Mouse (Mus musculus) hindbrain, embryonic 16.5 days (tissue): ENCODE measurements around the gene Qk. TPM values are rescaled to one million over a fixed set of nuclear protein-coding genes. Genes with fewer than 3 reads are reported as not detected.

ENCODE experiments used
- ATAC-seq: fragments of 200-750 bp; cut with Nextera tagmentation; 2 replicates; pipeline ENCODE4 v1.8.0; 2017; ENCODE audit warnings: moderate TSS enrichment, moderate library complexity
- H3K27ac ChIP-seq: fragments of 300-500 bp; sonication (generic); 2 replicates; pipeline ENCODE4 v1.5.1; 2014; ENCODE audit warnings: low read depth, mild to moderate bottlenecking, control low read depth, low read length, moderate library complexity
- H3K27me3 ChIP-seq: fragments of 300-500 bp; sonication (generic); replicated peaks from 2 replicates; pipeline ENCODE4 v1.6.1; 2014; ENCODE audit warnings: low read length; ENCODE audit not compliant: control insufficient read depth, insufficient read depth
- H3K36me3 ChIP-seq: fragments of 300-500 bp; sonication (generic); 2 replicates; pipeline ENCODE4 v1.6.1; 2014; ENCODE audit warnings: mild to moderate bottlenecking, low read length, moderate library complexity, mixed read lengths; ENCODE audit not compliant: control insufficient read depth, insufficient read depth
- H3K4me1 ChIP-seq: fragments of 300-500 bp; sonication (generic); 2 replicates; pipeline ENCODE4 v1.6.1; 2014; ENCODE audit warnings: low read depth, low read length; ENCODE audit not compliant: control insufficient read depth, insufficient read depth
- H3K4me2 ChIP-seq: fragments of 300-500 bp; sonication (generic); 2 replicates; pipeline ENCODE4 v1.6.1; 2014; ENCODE audit warnings: mild to moderate bottlenecking, low read length, control low read depth, moderate library complexity
- H3K4me3 ChIP-seq: fragments of 300-500 bp; sonication (generic); 2 replicates; pipeline ENCODE4 v1.5.1; 2014; ENCODE audit warnings: mild to moderate bottlenecking, low read length, control low read depth, moderate library complexity
- H3K9ac ChIP-seq: fragments of 300-500 bp; sonication (generic); 2 replicates; pipeline ENCODE4 v1.6.1; 2014; ENCODE audit warnings: low read depth, mild to moderate bottlenecking, control low read depth, low read length, moderate library complexity
- H3K9me3 ChIP-seq: fragments of 300-500 bp; sonication (generic); 2 replicates; pipeline ENCODE4 v1.6.1; 2014; ENCODE audit warnings: mild to moderate bottlenecking, low read length, moderate library complexity; ENCODE audit not compliant: control insufficient read depth
- WGBS: fragments of 180-500 bp; shearing (Covaris S2); extraction: QIAGEN DNeasy Blood & Tissue Kit; methylation state at CpG from one replicate; pipeline ENCODE4 v1.1.7; 2014; 5-methylcytosine and 5-hydroxymethylcytosine counted together
- polyA plus RNA-seq: library from polyadenylated mRNA; unstranded; fragments of >200 nt; fragmentation: Nextera tagmentation; extraction: Ambion mirVana; gene quantifications from 2 replicates; pipeline ENCODE4 v1.2.1, GENCODE M21; 2015

The Qk gene
- polyA plus RNA-seq, 1 experiment from 2014 or later = 46.3 TPM

DNA sequence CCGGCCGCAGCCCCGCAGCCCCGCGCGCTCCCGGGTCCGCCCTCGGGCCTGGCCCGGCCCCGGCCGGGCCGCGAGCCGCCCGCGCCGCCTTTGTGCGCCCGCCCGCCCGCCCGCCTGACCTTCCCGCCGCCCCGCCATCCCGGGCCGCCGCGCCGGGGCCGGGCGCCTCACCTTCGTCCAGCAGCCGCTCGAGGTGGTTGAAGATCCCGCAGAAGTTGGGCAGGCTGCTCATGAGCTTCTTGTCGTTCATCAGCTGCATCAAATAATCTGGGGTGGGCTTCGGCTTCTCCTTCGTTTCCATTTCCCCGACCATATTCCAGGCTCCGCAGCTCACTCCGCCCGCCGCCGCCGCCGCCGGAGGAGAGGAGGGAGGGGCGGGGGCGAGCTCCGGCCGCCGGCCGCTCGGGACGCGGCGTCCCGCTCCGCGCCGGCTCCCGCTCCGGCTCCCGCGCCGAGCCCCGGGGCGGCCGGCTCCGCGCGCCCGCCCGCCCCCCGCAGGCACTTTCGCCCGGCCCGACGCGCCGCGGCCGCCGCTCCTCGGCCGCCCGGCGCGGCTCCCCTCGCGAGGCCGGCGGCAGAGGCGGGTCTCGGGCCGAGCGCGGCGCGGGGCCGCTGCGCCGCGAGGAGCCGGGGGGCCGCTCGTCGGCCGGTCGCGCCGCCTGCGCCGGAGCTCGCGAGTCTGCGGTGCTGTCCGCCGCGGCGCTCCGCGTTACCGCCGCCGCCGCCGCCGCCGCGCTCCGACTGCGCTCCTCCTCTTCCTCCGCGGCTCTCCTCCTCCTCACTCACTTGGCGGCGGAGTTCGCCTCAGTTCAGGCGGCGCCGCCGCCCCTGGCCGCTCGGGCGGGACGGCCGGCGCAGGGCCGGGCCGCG is 858 bp downstream of the Qk start:
- Histone ChIP-seq H3K4me3 (peak overlapping the region; percentile 93), H3K4me1 (peaks cover 9% of the 10 kb centered on the region), H3K9ac (peak overlapping the region; percentile 98), H3K27me3 (no peaks in the 10 kb centered on the region), H3K27ac (peak overlapping the region; percentile 99), H3K36me3 (no peaks in the 10 kb centered on the region), H3K9me3 (no peaks in the 10 kb centered on the region), H3K4me2 (peak overlapping the region; percentile 46)
- peak; percentile 53 for ATAC-seq
- under 1% methylated on average over 62 of the region's 153 CpGs for WGBS

DNA sequence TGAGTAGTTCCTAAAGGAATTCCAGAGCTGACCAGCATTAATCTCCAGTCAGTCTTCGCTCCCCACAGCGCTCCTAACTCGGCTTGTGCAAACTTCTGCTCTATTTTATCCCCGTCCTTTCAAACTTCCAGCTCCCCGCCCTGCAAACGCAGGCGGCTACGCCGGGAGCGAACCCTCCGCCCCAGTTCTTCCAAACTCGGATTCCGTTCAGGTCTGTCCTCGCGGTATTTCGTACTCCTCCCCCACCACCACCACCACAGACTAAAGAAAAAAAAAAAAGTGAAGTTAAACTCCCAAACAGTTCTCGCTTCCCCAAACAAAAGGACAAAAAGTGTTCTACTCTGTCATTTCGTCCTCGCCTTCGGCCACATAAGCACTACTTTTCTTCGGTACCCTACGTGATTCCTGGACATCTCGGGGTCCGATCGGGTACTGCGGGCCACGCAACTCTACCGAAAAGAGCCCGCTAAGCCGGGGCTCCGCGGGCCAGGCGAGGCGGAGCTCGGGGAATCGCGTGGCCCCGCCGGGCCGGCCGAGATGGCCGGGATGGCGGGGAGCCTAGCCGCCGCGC is 1.6 kb downstream of the Qk start:
- WGBS = under 1% methylated on average over 46 of the region's 46 CpGs
- H3K27me3 ChIP-seq = no peaks in the 10 kb centered on the region
- peak overlapping the region; percentile 99 for H3K27ac ChIP-seq
- H3K4me2 ChIP-seq = peak overlapping the region; percentile 46
- no peaks in the 10 kb centered on the region for H3K36me3 ChIP-seq
- peaks cover 9% of the 10 kb centered on the region for H3K4me1 ChIP-seq
- H3K9ac ChIP-seq = peak overlapping the region; percentile 98
- H3K4me3 ChIP-seq = peak overlapping the region; percentile 93
- no peak for ATAC-seq
- no peaks in the 10 kb centered on the region for H3K9me3 ChIP-seq

DNA sequence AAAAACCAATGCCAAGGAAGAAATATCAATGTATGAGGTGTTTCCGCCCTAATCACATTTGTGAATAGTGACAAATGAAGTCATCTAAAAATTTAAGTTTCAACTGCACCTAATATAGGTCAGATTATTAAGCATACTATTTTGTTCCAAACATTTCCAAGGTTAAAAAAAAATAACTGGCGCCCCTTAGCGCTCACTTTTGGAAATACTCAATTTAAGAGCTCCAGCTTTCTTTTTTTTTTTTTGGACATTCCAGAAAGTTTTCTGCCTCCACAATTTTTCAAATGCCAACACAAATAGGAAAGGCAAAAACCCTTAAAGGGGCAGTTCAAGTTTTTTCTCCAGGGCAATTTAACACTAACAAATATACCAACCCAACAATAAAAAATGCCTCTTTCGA is 2.5 kb downstream of the Qk start:
- H3K27me3 ChIP-seq = no peaks in the 10 kb centered on the region
- peaks cover 12% of the 10 kb centered on the region for H3K4me1 ChIP-seq
- peak overlapping the region; percentile 46 for H3K4me2 ChIP-seq
- ATAC-seq = no peak
- peak overlapping the region; percentile 99 for H3K27ac ChIP-seq
- no peaks in the 10 kb centered on the region for H3K36me3 ChIP-seq
- H3K9ac ChIP-seq = peak overlapping the region; percentile 98
- no peaks in the 10 kb centered on the region for H3K9me3 ChIP-seq
- 2% methylated on average over 4 of the region's 4 CpGs for WGBS
- peak overlapping the region; percentile 93 for H3K4me3 ChIP-seq

DNA sequence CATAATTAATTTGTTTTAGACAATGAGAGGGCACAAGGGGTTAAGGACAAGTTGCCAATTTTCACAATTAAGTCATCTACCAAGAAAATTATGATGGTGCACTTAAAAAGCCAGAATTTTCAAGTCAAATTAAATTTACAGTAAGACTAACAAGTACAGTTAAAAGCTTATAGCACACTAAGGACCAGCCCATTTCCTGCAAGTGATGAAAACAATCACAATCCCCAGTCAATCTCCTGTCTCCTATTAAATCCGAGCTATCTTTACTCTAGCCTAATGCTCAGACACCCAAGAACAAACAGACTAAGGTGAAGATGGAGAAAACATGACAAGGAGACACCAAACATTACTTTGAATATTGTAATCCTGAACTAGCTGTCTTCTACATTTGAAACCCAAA is 3.2 kb downstream of the Qk start:
- Histone ChIP-seq H3K9ac (peak overlapping the region; percentile 51), H3K36me3 (no peaks in the 10 kb centered on the region), H3K27ac (peak overlapping the region; percentile 39; the same call in 1 of the 2 replicates), H3K9me3 (no peaks in the 10 kb centered on the region), H3K4me1 (peaks cover 6% of the 10 kb centered on the region), H3K4me2 (peak overlapping the region; percentile 58), H3K27me3 (no peaks in the 10 kb centered on the region), H3K4me3 (peak overlapping the region; percentile 93)
- 0% methylated on average over 1 of the region's 1 CpGs for WGBS
- ATAC-seq = no peak

DNA sequence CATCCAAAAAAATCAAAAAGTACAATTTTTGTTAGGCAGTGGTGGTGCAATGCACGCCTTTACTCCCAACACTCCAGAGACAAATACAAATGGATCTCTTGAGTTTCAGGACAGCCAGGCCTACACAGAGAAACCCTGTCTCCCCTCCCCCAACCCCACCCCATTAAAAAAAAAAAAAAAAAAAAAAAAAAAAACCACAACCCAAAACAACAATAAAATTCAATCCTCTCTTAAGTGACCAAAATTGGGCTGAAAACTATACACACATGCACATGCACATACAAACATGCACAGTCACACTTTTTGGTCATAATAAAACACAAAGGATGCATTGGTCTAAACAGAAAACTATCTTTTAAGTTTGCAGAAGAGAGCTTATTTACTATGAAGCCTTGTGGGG is 9.6 kb downstream of the Qk start:
- 56% methylated on average over 1 of the region's 1 CpGs for WGBS
- H3K4me3 ChIP-seq = no peak overlapping the region

DNA sequence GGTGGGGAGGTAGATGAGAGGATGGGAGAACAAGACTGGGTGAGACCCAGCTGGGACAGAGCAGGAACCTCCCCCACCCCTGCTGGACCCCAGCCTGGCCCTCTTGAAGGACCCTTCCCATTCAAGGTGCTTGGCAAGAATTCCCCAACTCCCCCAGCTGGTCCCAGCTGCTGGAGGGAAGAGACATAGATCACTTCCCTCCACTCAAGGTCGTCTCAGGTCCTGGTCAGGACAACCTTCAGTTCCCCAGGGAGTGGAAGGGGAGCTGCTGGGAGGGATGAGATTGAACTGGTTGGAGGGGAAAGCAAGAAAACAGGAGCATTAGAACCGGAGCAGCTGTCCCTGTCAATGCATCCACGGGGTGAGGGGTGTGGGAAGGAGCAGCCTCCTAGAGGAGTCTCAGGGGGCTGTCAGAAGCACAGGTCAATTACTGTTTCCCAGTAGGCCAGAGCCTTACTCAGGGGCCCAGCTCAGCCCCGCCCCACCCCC is 10.5 kb downstream of the Qk start:
- H3K27ac ChIP-seq = peak overlapping the region; percentile 33
- H3K9me3 ChIP-seq = no peaks in the 10 kb centered on the region
- ATAC-seq = peak; percentile 80
- peaks cover 6% of the 10 kb centered on the region for H3K4me1 ChIP-seq
- peak overlapping the region; percentile 44 for H3K4me2 ChIP-seq
- WGBS = 16% methylated on average over 4 of the region's 4 CpGs
- H3K4me3 ChIP-seq = peak overlapping the region; percentile 20; the same call in 1 of the 2 replicates
- H3K27me3 ChIP-seq = no peaks in the 10 kb centered on the region
- H3K36me3 ChIP-seq = no peaks in the 10 kb centered on the region
- peak overlapping the region; percentile 6; the same call in 1 of the 2 replicates for H3K9ac ChIP-seq

More for the DNA sequence above, 9.6 kb downstream of the Qk start:
- no peaks in the 10 kb centered on the region for H3K36me3 ChIP-seq
- H3K27ac ChIP-seq = no peak overlapping the region
- no peaks in the 10 kb centered on the region for H3K9me3 ChIP-seq
- H3K4me1 ChIP-seq = peaks cover 6% of the 10 kb centered on the region
- H3K27me3 ChIP-seq = no peaks in the 10 kb centered on the region
- no peak for ATAC-seq
- peak overlapping the region; percentile 31 for H3K4me2 ChIP-seq
- no peak overlapping the region for H3K9ac ChIP-seq

DNA sequence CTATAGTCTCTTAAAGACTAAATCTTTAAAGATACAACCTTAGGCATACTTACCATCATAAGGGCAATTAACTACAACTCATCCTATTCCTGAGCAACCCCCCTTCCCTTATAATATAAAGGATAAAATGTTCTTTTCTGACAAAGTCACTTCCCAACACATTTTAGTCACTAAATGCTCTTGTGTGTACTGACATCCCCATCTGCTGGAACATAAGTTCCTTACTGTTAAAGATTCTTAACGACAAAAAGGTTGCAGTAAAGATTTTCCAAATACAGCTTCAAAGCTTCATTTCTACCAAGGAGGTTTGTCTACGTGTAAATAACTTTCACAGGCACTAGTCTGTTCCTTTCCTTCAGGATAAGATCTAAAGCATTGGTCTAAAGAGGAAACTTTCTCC is 13.2 kb downstream of the Qk start:
- Histone ChIP-seq H3K4me3 (no peak overlapping the region), H3K27ac (no peak overlapping the region), H3K27me3 (no peaks in the 10 kb centered on the region), H3K9me3 (no peaks in the 10 kb centered on the region), H3K36me3 (no peaks in the 10 kb centered on the region), H3K9ac (no peak overlapping the region), H3K4me2 (peak overlapping the region; percentile 25; the same call in 1 of the 2 replicates), H3K4me1 (peaks cover 3% of the 10 kb centered on the region; the same call in 1 of the 2 replicates)
- ATAC-seq = no peak
- WGBS = 36% methylated on average over 2 of the region's 2 CpGs

DNA sequence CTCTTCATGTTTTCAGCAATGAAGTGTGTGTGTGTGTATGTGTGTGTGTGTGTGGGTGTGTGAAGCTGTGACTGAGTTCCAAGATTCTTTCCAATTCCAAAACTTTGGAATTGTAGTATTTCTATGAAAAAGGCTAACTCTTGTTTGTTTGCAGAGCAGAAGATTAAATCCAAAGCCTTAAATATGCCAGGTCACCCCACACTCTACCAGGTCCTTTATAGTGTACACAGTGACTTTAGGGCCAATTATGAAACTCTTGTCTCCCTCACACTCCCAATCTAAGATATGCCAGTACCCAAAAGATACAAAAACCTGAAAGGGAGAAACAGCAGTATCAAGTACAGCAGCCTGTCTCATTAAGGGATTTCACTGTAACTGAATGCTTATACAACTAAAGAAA is 15.7 kb downstream of the Qk start:
- peak overlapping the region; percentile 27; the same call in 1 of the 2 replicates for H3K4me2 ChIP-seq
- no peaks in the 10 kb centered on the region for H3K27me3 ChIP-seq
- peaks cover 4% of the 10 kb centered on the region; the same call in 1 of the 2 replicates for H3K4me1 ChIP-seq
- no peaks in the 10 kb centered on the region for H3K36me3 ChIP-seq
- H3K9ac ChIP-seq = no peak overlapping the region
- no peak overlapping the region for H3K27ac ChIP-seq
- no peaks in the 10 kb centered on the region for H3K9me3 ChIP-seq
- H3K4me3 ChIP-seq = no peak overlapping the region
- ATAC-seq = no peak
